Mouse (Mus musculus) testis, adult 2 months (tissue): Measurements from ENCODE around the gene Olfr175-ps1. TPM values are rescaled to one million over a fixed set of nuclear protein-coding genes. Genes with fewer than 3 reads are reported as not detected.

ENCODE experiments used
- H3K27ac ChIP-seq: fragments of 200-500 bp; 2 replicates; pipeline ENCODE4 v1.5.1; 2012; ENCODE audit warnings: low read depth, low read length; ENCODE audit not compliant: control insufficient read depth, insufficient read depth
- H3K27me3 ChIP-seq: fragments of 200-500 bp; 2 replicates; pipeline ENCODE4 v1.6.1; 2012; ENCODE audit warnings: mild to moderate bottlenecking, low read length, moderate library complexity; ENCODE audit not compliant: control insufficient read depth, insufficient read depth
- H3K36me3 ChIP-seq: fragments of 200-500 bp; 2 replicates; pipeline ENCODE4 v1.6.1; 2012; ENCODE audit warnings: mild to moderate bottlenecking, low read length; ENCODE audit not compliant: control insufficient read depth, insufficient read depth
- H3K4me1 ChIP-seq: fragments of 200-500 bp; 2 replicates; pipeline ENCODE4 v1.6.1; 2012; ENCODE audit warnings: low read length; ENCODE audit not compliant: control insufficient read depth, insufficient read depth
- H3K4me3 ChIP-seq: fragments of 200-500 bp; 2 replicates; pipeline ENCODE4 v1.5.1; 2012; ENCODE audit warnings: low read depth, mild to moderate bottlenecking, low read length, moderate library complexity, mixed read lengths; ENCODE audit not compliant: control insufficient read depth
- CTCF ChIP-seq: fragments of 200-500 bp; IDR thresholded peaks from 2 replicates; pipeline ENCODE4 v1.5.1; 2012; ENCODE audit warnings: low read depth, mild to moderate bottlenecking, inconsistent platforms, low read length, moderate library complexity; ENCODE audit not compliant: control insufficient read depth, insufficient read depth, insufficient replicate concordance
- POLR2A ChIP-seq: fragments of 200-500 bp; IDR thresholded peaks from 2 replicates; pipeline ENCODE4 v1.6.1; 2012; ENCODE audit warnings: low read depth, mild to moderate bottlenecking, inconsistent platforms, low read length, moderate library complexity; ENCODE audit not compliant: control insufficient read depth
- polyA plus RNA-seq: library from polyadenylated mRNA; depleted of rRNA; stranded (reverse); fragments of >200 nt; gene quantifications from 2 replicates; pipeline ENCODE4 v1.2.3, GENCODE M21; 2012; rRNA removed

Gene Olfr175-ps1
- not detected in 2 replicates for polyA plus RNA-seq

DNA sequence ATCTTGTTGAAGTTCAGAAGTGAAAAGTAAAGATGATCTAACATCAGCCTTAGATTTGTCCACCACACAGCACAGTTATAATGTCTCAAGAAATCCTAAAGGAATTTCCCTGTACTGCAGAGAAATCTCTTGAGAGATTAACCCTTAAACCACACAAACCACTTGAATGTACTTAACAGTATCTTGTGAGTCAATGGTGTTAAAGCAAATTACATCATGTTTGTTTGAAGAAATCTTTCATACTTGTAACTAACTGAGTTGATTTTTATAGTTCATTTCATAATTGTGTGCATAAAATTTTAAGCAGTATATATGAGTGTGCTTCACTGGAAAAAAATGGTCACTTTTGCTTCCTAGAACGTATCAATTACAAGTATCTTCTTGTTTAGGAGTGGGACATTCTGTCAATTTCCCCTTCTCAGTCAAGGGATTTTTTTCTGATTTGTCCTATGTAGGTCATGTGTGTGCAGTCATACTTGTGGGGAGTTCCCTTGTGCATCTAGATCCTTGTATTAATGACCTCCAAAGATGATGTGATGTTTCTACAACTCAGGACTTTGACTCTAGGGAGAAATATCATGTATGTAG lies at the start of gene Olfr175-ps1:
Gene Olfr175-ps1 (minus strand): TSS at position 51 of the 588 bp plus-strand sequence.
- Histone ChIP-seq H3K27me3 (no peaks in the 10 kb centered on the region), H3K4me3 (no peak within 1 kb of the TSS), H3K4me1 (no peaks in the 10 kb centered on the region), H3K36me3 (no peaks in the 10 kb centered on the region), H3K27ac (no peak within 1 kb of the TSS)
- TF ChIP-seq CTCF: no peak
- TF ChIP-seq POLR2A: no peak

DNA sequence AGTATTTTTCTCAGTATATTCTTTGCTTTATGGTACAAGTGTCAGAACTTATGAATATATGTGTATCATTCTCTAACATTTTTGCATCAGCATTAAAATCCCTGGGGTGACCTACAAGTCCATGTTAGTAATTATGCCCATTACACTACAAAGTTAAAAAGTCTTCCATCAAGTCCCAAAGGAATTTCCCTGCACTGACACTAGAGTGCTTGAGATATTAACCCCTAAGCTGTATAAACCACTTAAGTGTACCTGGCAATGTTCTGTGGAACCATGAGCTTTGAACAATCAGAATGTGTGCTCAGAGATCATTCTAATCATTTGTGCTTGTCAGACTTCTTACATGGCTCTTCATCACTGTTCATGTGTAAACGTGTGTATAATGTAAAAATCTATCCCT lies 48.1 kb upstream of the Olfr175-ps1 start, which contains the start of gene Olfr177:
Gene Olfr177 (minus strand): TSS at position 101 of the 400 bp plus-strand sequence.
- Histone ChIP-seq H3K4me3 (no peak within 1 kb of the TSS), H3K36me3 (no peaks in the 10 kb centered on the region), H3K27ac (no peak within 1 kb of the TSS), H3K4me1 (no peaks in the 10 kb centered on the region), H3K27me3 (no peaks in the 10 kb centered on the region)
- TF ChIP-seq POLR2A (no peak), CTCF (no peak)

DNA sequence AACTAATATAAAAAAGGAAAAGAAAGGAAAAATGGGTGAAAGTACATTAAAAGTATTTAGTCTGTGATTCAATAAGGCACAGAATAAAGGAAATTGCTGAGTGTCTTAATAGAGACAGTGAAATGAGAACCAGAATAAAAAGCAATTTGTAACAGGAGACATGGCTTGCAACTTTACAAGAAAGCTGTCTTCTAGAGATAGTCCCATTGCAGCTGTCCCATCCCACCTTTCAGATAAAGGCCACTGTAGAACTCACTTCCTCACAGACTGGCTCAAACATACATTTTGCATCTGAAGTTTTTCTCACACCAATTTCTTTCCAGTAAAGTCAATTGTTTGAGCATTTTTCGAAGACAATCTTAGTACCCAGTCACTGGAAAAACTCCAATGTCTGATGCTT lies 34.9 kb upstream of the Olfr175-ps1 start:
- Histone ChIP-seq H3K27me3 (no peaks in the 10 kb centered on the region), H3K36me3 (no peaks in the 10 kb centered on the region), H3K4me1 (no peaks in the 10 kb centered on the region), H3K27ac (no peak overlapping the region), H3K4me3 (no peak overlapping the region)
- TF ChIP-seq POLR2A (no peak), CTCF (no peak)

DNA sequence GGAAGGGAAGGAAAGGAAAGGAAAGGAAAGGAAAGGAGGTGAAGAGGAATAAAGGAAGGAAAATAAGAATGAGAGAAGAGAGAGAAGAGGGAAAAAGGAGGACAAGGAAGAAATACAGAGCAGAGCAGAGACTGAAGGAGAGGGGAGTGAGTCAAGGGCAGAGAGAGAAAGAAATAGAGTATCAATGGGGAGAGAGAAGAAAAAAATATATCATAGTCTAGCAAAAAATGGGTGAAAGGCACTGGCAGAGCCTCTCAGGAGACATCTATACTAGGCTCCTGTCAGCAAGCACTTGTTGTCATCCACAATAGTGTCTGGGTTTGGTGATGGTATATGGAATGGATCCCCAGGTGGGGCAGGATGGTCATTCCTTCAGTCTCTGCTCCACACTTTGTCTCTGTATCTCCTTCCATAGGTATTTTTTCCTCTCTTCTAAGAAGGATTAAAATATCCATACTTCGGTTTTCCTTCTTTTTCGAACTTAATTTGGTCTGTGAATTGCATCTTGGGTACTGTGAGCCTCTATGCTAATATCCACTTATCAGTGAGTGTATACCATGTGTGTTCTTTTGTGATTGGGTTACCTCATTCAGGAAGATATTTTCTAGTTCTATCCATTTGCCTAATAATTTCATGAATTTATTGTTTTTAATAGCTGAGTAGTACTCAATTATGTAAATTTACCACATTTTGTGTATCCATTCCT lies 33.6 kb upstream of the Olfr175-ps1 start:
- Histone ChIP-seq H3K27ac (no peak overlapping the region), H3K36me3 (no peaks in the 10 kb centered on the region), H3K4me3 (no peak overlapping the region), H3K27me3 (no peaks in the 10 kb centered on the region), H3K4me1 (no peaks in the 10 kb centered on the region)
- TF ChIP-seq CTCF (no peak), POLR2A (no peak)

DNA sequence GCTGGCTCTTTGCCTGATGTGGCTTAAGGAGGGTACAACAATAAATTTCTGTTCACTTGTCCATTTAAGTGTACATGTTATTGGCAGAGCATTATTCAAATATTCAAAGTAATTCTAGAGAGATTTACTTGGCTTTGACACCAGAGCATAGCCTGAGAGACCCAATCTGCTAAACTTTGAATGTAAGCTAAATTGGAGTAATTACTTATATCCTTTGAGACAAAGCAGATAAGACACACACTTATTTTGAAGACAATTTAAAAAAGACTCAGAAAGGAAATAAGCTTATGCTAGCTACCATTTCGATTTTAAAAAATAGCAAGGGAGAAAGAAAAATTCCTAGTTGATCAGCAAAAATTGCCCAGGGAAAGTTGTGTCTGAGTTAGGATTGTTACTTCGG lies 26.4 kb downstream of the Olfr175-ps1 start, which contains the start of gene Olfr173:
Gene Olfr173 (minus strand): TSS at position 101 of the 400 bp plus-strand sequence.
- H3K36me3 ChIP-seq: no peaks in the 10 kb centered on the region
- H3K4me1 ChIP-seq: no peaks in the 10 kb centered on the region
- H3K4me3 ChIP-seq: no peak within 1 kb of the TSS
- H3K27ac ChIP-seq: no peak within 1 kb of the TSS
- TF ChIP-seq CTCF (no peak), POLR2A (no peak)
- no peaks in the 10 kb centered on the region for H3K27me3 ChIP-seq

Other genes with a start within 250 kb of the Olfr175-ps1 start
- not detected in 2 replicates for gene Gm813, start 209.8 kb downstream of the Olfr175-ps1 start, polyA plus RNA-seq
- 0.09 and 0.16 TPM in 2 replicates for gene E330017A01Rik, start 188.0 kb downstream of the Olfr175-ps1 start, polyA plus RNA-seq
- 2.1 and 2.2 TPM in 2 replicates for gene Cpox, start 156.5 kb downstream of the Olfr175-ps1 start, polyA plus RNA-seq
- 3.8 and 4.2 TPM in 2 replicates for gene Gpr15, start 107.7 kb downstream of the Olfr175-ps1 start, polyA plus RNA-seq
- gene Cldnd1, start 98.9 kb downstream of the Olfr175-ps1 start, polyA plus RNA-seq: 50.2 and 50.5 TPM in 2 replicates
- gene Olfr172, start 63.6 kb downstream of the Olfr175-ps1 start, polyA plus RNA-seq: not detected in 2 replicates
- not detected in 2 replicates for gene Olfr173, start 26.5 kb downstream of the Olfr175-ps1 start, polyA plus RNA-seq
- not detected in 2 replicates for gene Olfr177, start 48.0 kb upstream of the Olfr175-ps1 start, polyA plus RNA-seq
- not detected in 2 replicates for gene Olfr178, start 65.3 kb upstream of the Olfr175-ps1 start, polyA plus RNA-seq
- gene Olfr181, start 102.0 kb upstream of the Olfr175-ps1 start, polyA plus RNA-seq: 0.28 and 0.83 TPM in 2 replicates
- 0.27 and 0.34 TPM in 2 replicates for gene Olfr180, start 102.6 kb upstream of the Olfr175-ps1 start, polyA plus RNA-seq
- gene Olfr183, start 168.6 kb upstream of the Olfr175-ps1 start, polyA plus RNA-seq: 0.22 and 0.28 TPM in 2 replicates
- gene Olfr186, start 203.5 kb upstream of the Olfr175-ps1 start, polyA plus RNA-seq: not detected in 2 replicates
- not detected in 2 replicates for gene Olfr187, start 213.0 kb upstream of the Olfr175-ps1 start, polyA plus RNA-seq